Mouse (Mus musculus) forebrain, embryonic 13.5 days (tissue): ENCODE measurements at regions not wholly inside any gene's neighbourhood (a gene's known extent, or its start where the extent isn't known, plus 50 kb on each side); places are given as distances from the start of the nearest gene placed in this dataset.
"Not testable (repeated sequence)": the region's sequence is repeated elsewhere in the genome, so short reads cannot be mapped to it uniquely, and the experiment has no call there.

Experiments used
- ATAC-seq: fragments of 200-750 bp; cut with Nextera tagmentation; 2 replicates; pipeline ENCODE4 v1.8.0; 2017
- H3K27ac ChIP-seq: fragments of 300-500 bp; sonication (generic); 2 replicates; pipeline ENCODE4 v1.5.1; 2015; ENCODE audit warnings: inconsistent platforms, mild to moderate bottlenecking, moderate library complexity
- H3K27me3 ChIP-seq: fragments of 300-500 bp; sonication (generic); 2 replicates; pipeline ENCODE4 v1.6.1; 2015; ENCODE audit warnings: mild to moderate bottlenecking, inconsistent platforms
- H3K36me3 ChIP-seq: fragments of 300-500 bp; sonication (generic); 2 replicates; pipeline ENCODE4 v1.6.1; 2015; ENCODE audit warnings: mild to moderate bottlenecking, inconsistent platforms; ENCODE audit not compliant: poor library complexity, severe bottlenecking
- H3K4me1 ChIP-seq: fragments of 300-500 bp; sonication (generic); 2 replicates; pipeline ENCODE4 v1.6.1; 2015; ENCODE audit warnings: inconsistent platforms
- H3K4me2 ChIP-seq: fragments of 300-500 bp; sonication (generic); 2 replicates; pipeline ENCODE4 v1.6.1; 2015; ENCODE audit warnings: inconsistent platforms, mild to moderate bottlenecking, moderate library complexity
- H3K4me3 ChIP-seq: fragments of 300-500 bp; sonication (generic); 2 replicates; pipeline ENCODE4 v1.5.1; 2015; ENCODE audit warnings: mild to moderate bottlenecking, inconsistent platforms
- H3K9ac ChIP-seq: fragments of 300-500 bp; sonication (generic); 2 replicates; pipeline ENCODE4 v1.6.1; 2015; ENCODE audit warnings: mild to moderate bottlenecking, inconsistent platforms
- H3K9me3 ChIP-seq: fragments of 300-500 bp; sonication (generic); replicated peaks from 2 replicates; pipeline ENCODE4 v1.6.1; 2016; ENCODE audit warnings: inconsistent platforms
- WGBS: fragments of 180-500 bp; shearing (Covaris S2); methylation state at CpG from one replicate; pipeline ENCODE4 v1.1.7; 2015; 5-methylcytosine and 5-hydroxymethylcytosine counted together

- no peak for ATAC-seq
- Histone ChIP-seq H3K36me3 (no peaks in the 10 kb centered on the region), H3K4me1 (no peaks in the 10 kb centered on the region), H3K27ac (no peak overlapping the region), H3K4me3 (no peak overlapping the region), H3K4me2 (no peak overlapping the region), H3K27me3 (no peaks in the 10 kb centered on the region), H3K9ac (no peak overlapping the region), H3K9me3 (no peaks in the 10 kb centered on the region)
Measured at GRCm38 (mm10) chr6:68977959-68978358, 1442.4 kb upstream of the Tacstd2 start.

GRCm38 (mm10) chr6:68964012-68964411, 1428.4 kb upstream of the Tacstd2 start:
- no peaks in the 10 kb centered on the region for H3K36me3 ChIP-seq
- H3K9me3 ChIP-seq = no peaks in the 10 kb centered on the region
- no peak for ATAC-seq
- no peak overlapping the region for H3K27ac ChIP-seq
- H3K9ac ChIP-seq = no peak overlapping the region
- no peaks in the 10 kb centered on the region for H3K27me3 ChIP-seq
- H3K4me1 ChIP-seq = no peaks in the 10 kb centered on the region
- H3K4me2 ChIP-seq = no peak overlapping the region
- no peak overlapping the region for H3K4me3 ChIP-seq

- not testable (repeated sequence) for H3K27me3 ChIP-seq, H3K36me3 ChIP-seq, H3K9ac ChIP-seq, H3K27ac ChIP-seq, H3K4me3 ChIP-seq, H3K9me3 ChIP-seq, H3K4me1 ChIP-seq, ATAC-seq, H3K4me2 ChIP-seq
Measured at GRCm38 (mm10) chr6:68938104-68938503, 1402.5 kb upstream of the Tacstd2 start.

- not testable (repeated sequence) for H3K4me1 ChIP-seq, H3K4me3 ChIP-seq, ATAC-seq, H3K36me3 ChIP-seq, H3K27me3 ChIP-seq, H3K9ac ChIP-seq, H3K9me3 ChIP-seq, H3K4me2 ChIP-seq, H3K27ac ChIP-seq
Measured at GRCm38 (mm10) chr6:68931860-68932259, 1396.3 kb upstream of the Tacstd2 start.

- Histone ChIP-seq H3K4me3 (no peak overlapping the region), H3K9me3 (no peaks in the 10 kb centered on the region; the same call in 1 of the 2 replicates)
- ATAC-seq = no peak
Measured at GRCm38 (mm10) chr6:68915536-68915935, 1379.9 kb upstream of the Tacstd2 start.

GRCm38 (mm10) chr6:68884130-68884529, 1348.5 kb upstream of the Tacstd2 start:
- 90% methylated on average over 1 of the region's 1 CpGs for WGBS
- no peaks in the 10 kb centered on the region for H3K36me3 ChIP-seq
- H3K9ac ChIP-seq = no peak overlapping the region
- H3K4me3 ChIP-seq = no peak overlapping the region
- H3K4me2 ChIP-seq = no peak overlapping the region
- H3K9me3 ChIP-seq = no peaks in the 10 kb centered on the region
- no peak for ATAC-seq
- no peak overlapping the region for H3K27ac ChIP-seq
- no peaks in the 10 kb centered on the region for H3K27me3 ChIP-seq
- no peaks in the 10 kb centered on the region for H3K4me1 ChIP-seq

More at GRCm38 (mm10) chr6:68915536-68915935, 1379.9 kb upstream of the Tacstd2 start:
- H3K27ac ChIP-seq = no peak overlapping the region
- H3K27me3 ChIP-seq = no peaks in the 10 kb centered on the region
- no peaks in the 10 kb centered on the region for H3K36me3 ChIP-seq
- H3K4me2 ChIP-seq = no peak overlapping the region
- no peak overlapping the region for H3K9ac ChIP-seq
- H3K4me1 ChIP-seq = no peaks in the 10 kb centered on the region

GRCm38 (mm10) chr6:68852761-68853160, 1317.2 kb upstream of the Tacstd2 start:
- H3K4me1 ChIP-seq, H3K4me3 ChIP-seq, H3K9me3 ChIP-seq, H3K4me2 ChIP-seq, H3K9ac ChIP-seq, H3K36me3 ChIP-seq, H3K27ac ChIP-seq, ATAC-seq, H3K27me3 ChIP-seq: not testable (repeated sequence)

- Histone ChIP-seq H3K9ac (no peak overlapping the region), H3K36me3 (no peaks in the 10 kb centered on the region), H3K4me3 (no peak overlapping the region), H3K27me3 (no peaks in the 10 kb centered on the region), H3K9me3 (no peaks in the 10 kb centered on the region), H3K27ac (no peak overlapping the region), H3K4me2 (no peak overlapping the region), H3K4me1 (no peaks in the 10 kb centered on the region)
- WGBS = 93% methylated on average over 2 of the region's 2 CpGs
- no peak for ATAC-seq
Measured at GRCm38 (mm10) chr6:68852286-68852685, 1316.7 kb upstream of the Tacstd2 start.

- Histone ChIP-seq H3K9ac (no peak overlapping the region), H3K4me3 (no peak overlapping the region), H3K27me3 (no peaks in the 10 kb centered on the region), H3K4me1 (no peaks in the 10 kb centered on the region), H3K4me2 (no peak overlapping the region), H3K27ac (no peak overlapping the region), H3K36me3 (no peaks in the 10 kb centered on the region), H3K9me3 (no peaks in the 10 kb centered on the region)
- ATAC-seq = no peak
- 84% methylated on average over 1 of the region's 1 CpGs for WGBS
Measured at GRCm38 (mm10) chr6:68835186-68835585, 1299.6 kb upstream of the Tacstd2 start.

GRCm38 (mm10) chr6:68834633-68835032, 1299.0 kb upstream of the Tacstd2 start:
- Histone ChIP-seq H3K27me3 (no peaks in the 10 kb centered on the region), H3K36me3 (no peaks in the 10 kb centered on the region), H3K4me3 (no peak overlapping the region), H3K27ac (no peak overlapping the region), H3K9ac (no peak overlapping the region), H3K4me1 (no peaks in the 10 kb centered on the region), H3K4me2 (no peak overlapping the region), H3K9me3 (no peaks in the 10 kb centered on the region)
- ATAC-seq = no peak
- WGBS = 75% methylated on average over 4 of the region's 4 CpGs

GRCm38 (mm10) chr6:68828460-68828859, 1292.9 kb upstream of the Tacstd2 start:
- not testable (repeated sequence) for H3K36me3 ChIP-seq, H3K27me3 ChIP-seq, H3K4me2 ChIP-seq, ATAC-seq, H3K4me1 ChIP-seq, H3K9me3 ChIP-seq, H3K27ac ChIP-seq, H3K9ac ChIP-seq, H3K4me3 ChIP-seq
- WGBS = 96% methylated on average over 1 of the region's 1 CpGs

GRCm38 (mm10) chr6:68813346-68813745, 1277.8 kb upstream of the Tacstd2 start:
- no peak for ATAC-seq
- 68% methylated on average over 3 of the region's 3 CpGs for WGBS
- no peak overlapping the region for H3K9ac ChIP-seq

GRCm38 (mm10) chr6:68799205-68799604, 1263.6 kb upstream of the Tacstd2 start:
- not testable (repeated sequence) for H3K9ac ChIP-seq, ATAC-seq, H3K4me1 ChIP-seq, H3K4me2 ChIP-seq, H3K36me3 ChIP-seq, H3K27ac ChIP-seq, H3K27me3 ChIP-seq, H3K9me3 ChIP-seq, H3K4me3 ChIP-seq
- 94% methylated on average over 19 of the region's 19 CpGs for WGBS

More at GRCm38 (mm10) chr6:68813346-68813745, 1277.8 kb upstream of the Tacstd2 start:
- Histone ChIP-seq H3K9me3 (no peaks in the 10 kb centered on the region; the same call in 1 of the 2 replicates), H3K27me3 (no peaks in the 10 kb centered on the region), H3K27ac (no peak overlapping the region), H3K36me3 (no peaks in the 10 kb centered on the region), H3K4me1 (no peaks in the 10 kb centered on the region), H3K4me3 (no peak overlapping the region), H3K4me2 (no peak overlapping the region)
